Mouse (Mus musculus) liver, adult 2 months (tissue): ENCODE measurements around the gene Nadk2.

ENCODE experiments used
- CTCF ChIP-seq: fragments of 200-500 bp; IDR thresholded peaks from 2 replicates; pipeline ENCODE4 v1.5.1; 2011; ENCODE audit warnings: low read depth, low read length, control low read depth
- POLR2A ChIP-seq: fragments of 200-500 bp; IDR thresholded peaks from 2 replicates; pipeline ENCODE4 v1.6.1; 2011; ENCODE audit warnings: low read length, control low read depth; ENCODE audit not compliant: insufficient read depth; ENCODE audit errors: extremely low read depth

GRCm38 (mm10) chr15:9078481-9079300, 7.6 kb downstream of the Nadk2 start:
- TF ChIP-seq CTCF (no peak), POLR2A (no peak)
